Mouse (Mus musculus): ENCODE measurements around the gene Rpl9-ps1. TPM values are rescaled to one million over a fixed set of nuclear protein-coding genes. Genes with fewer than 3 reads are reported as not detected.

The Rpl9-ps1 gene
- polyA plus RNA-seq, 1 experiment from 2014 or later, result not detected

GRCm38 (mm10) chr11:83654606-83655005 is 9.2 kb upstream of the Rpl9-ps1 start:
- Histone ChIP-seq H3K9me3 (ENCODE audit: control insufficient read depth, low read length) (no peaks in the 10 kb centered on the region), H3K9ac (replicated peaks; ENCODE audit: low read depth, low read length) (no peak overlapping the region), H3K4me1 (ENCODE audit: control insufficient read depth, insufficient read depth, low read length) (no peaks in the 10 kb centered on the region), H3K27me3 (ENCODE audit: control insufficient read depth, insufficient read depth, low read length) (no peaks in the 10 kb centered on the region), H3K36me3 (ENCODE audit: control insufficient read depth, insufficient read depth, low read length) (no peaks in the 10 kb centered on the region), H3K27ac (ENCODE audit: low read depth, low read length) (no peak overlapping the region), H3K4me2 (ENCODE audit: low read depth, low read length) (no peak overlapping the region), H3K4me3 (ENCODE audit: low read depth, low read length) (no peak overlapping the region)
- no peak for ATAC-seq (ENCODE audit: low read depth)
- WGBS, result 94% methylated on average over 8 of the region's 8 CpGs

GRCm38 (mm10) chr11:83649305-83649841 is 4.0 kb upstream of the Rpl9-ps1 start, which contains the start of gene Ccl3:
Gene Ccl3, minus strand, starts transcription at chr11:83649355.
- Histone ChIP-seq H3K4me1 (ENCODE audit: control insufficient read depth, insufficient read depth, low read length) (no peaks in the 10 kb centered on the region), H3K36me3 (ENCODE audit: control insufficient read depth, insufficient read depth, low read length) (no peaks in the 10 kb centered on the region), H3K4me3 (ENCODE audit: low read depth, low read length) (no peak within 1 kb of the TSS), H3K9me3 (ENCODE audit: control insufficient read depth, low read length) (no peaks in the 10 kb centered on the region), H3K9ac (replicated peaks; ENCODE audit: low read depth, low read length) (no peak within 1 kb of the TSS), H3K27me3 (ENCODE audit: control insufficient read depth, insufficient read depth, low read length) (no peaks in the 10 kb centered on the region), H3K4me2 (ENCODE audit: low read depth, low read length) (no peak within 1 kb of the TSS), H3K27ac (ENCODE audit: low read depth, low read length) (no peak within 1 kb of the TSS)
- WGBS, result 84% methylated on average over 8 of the region's 8 CpGs
- no peak for ATAC-seq (ENCODE audit: low read depth)

DNA sequence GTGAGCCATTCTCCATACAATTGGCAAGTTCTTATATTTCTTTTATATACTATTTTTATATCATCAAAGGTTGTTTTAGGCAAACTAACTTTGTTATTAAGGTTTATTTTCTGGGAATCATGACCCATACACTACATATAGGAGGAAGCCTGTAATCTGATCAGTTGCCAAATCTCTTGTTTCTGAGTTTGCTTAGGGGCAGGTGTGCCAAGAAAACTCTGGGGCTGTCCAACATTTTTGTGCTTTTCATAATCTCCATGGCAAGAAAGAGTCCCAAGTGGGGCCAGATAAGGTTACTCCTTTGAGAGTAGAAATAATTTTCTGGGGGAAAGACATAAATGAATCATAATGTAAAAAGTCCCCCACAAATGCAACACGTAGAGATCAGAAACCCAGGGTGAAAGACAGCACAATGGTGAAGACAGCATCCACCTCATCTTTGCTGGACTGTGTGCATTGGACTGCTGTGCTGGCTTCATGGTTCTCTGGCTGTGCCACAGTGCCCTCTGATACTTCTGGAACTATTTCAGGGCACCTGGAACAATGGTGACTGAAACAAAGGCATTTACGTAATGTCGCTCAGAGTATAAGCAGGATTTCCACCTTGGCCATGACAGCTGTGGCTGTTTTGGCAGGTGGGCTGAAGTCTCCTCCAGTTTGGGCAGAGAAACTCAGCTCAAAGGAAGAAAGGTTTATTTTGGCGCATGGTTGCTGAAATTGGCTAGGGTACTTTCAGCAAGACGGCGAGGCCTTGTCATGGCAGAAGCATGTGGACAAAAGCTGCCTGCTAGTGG is 1.1 kb upstream of the Rpl9-ps1 start:
- no peaks in the 10 kb centered on the region for H3K9me3 ChIP-seq (ENCODE audit: control insufficient read depth, low read length)
- no peaks in the 10 kb centered on the region for H3K4me1 ChIP-seq (ENCODE audit: control insufficient read depth, insufficient read depth, low read length)
- 95% methylated on average over 6 of the region's 6 CpGs for WGBS
- no peak overlapping the region for H3K4me2 ChIP-seq (ENCODE audit: low read depth, low read length)
- H3K27me3 ChIP-seq (ENCODE audit: control insufficient read depth, insufficient read depth, low read length), result no peaks in the 10 kb centered on the region
- no peak overlapping the region for H3K9ac ChIP-seq (replicated peaks; ENCODE audit: low read depth, low read length)
- no peaks in the 10 kb centered on the region for H3K36me3 ChIP-seq (ENCODE audit: control insufficient read depth, insufficient read depth, low read length)
- H3K27ac ChIP-seq (ENCODE audit: low read depth, low read length), result no peak overlapping the region
- H3K4me3 ChIP-seq (ENCODE audit: low read depth, low read length), result no peak overlapping the region
- no peak for ATAC-seq (ENCODE audit: low read depth)

- 88% methylated on average over 2 of the region's 2 CpGs for WGBS
Observed at GRCm38 (mm10) chr11:83641216-83641615, 4.2 kb downstream of the Rpl9-ps1 start.

DNA sequence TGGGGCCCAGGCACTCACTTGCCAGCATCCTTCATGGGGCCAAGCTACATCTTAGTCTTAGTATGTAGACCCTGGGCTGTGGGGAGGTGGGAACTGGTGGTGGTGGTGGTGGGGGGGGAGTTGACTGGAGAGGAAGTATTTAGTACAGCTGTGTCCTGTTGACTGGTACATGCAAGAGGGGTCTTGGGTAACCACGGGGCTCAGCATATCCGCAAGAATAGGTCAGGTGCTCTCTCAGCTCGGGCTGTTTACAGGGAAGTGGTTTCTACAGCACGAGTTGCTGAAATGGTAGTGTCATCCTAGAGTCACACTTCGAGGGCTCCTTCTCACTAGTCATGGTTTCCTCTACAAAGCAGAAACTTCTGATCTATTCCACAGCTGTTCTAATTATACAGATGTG is 5.3 kb downstream of the Rpl9-ps1 start:
- 88% methylated on average over 5 of the region's 5 CpGs for WGBS

More at GRCm38 (mm10) chr11:83641216-83641615, 4.2 kb downstream of the Rpl9-ps1 start:
- Histone ChIP-seq H3K27me3 (ENCODE audit: control insufficient read depth, insufficient read depth, low read length) (no peaks in the 10 kb centered on the region), H3K4me3 (ENCODE audit: low read depth, low read length) (no peak overlapping the region), H3K9me3 (ENCODE audit: control insufficient read depth, low read length) (no peaks in the 10 kb centered on the region), H3K4me2 (ENCODE audit: low read depth, low read length) (no peak overlapping the region), H3K27ac (ENCODE audit: low read depth, low read length) (no peak overlapping the region), H3K36me3 (ENCODE audit: control insufficient read depth, insufficient read depth, low read length) (no peaks in the 10 kb centered on the region), H3K4me1 (ENCODE audit: control insufficient read depth, insufficient read depth, low read length) (no peaks in the 10 kb centered on the region), H3K9ac (replicated peaks; ENCODE audit: low read depth, low read length) (no peak overlapping the region)
- no peak for ATAC-seq (ENCODE audit: low read depth)

DNA sequence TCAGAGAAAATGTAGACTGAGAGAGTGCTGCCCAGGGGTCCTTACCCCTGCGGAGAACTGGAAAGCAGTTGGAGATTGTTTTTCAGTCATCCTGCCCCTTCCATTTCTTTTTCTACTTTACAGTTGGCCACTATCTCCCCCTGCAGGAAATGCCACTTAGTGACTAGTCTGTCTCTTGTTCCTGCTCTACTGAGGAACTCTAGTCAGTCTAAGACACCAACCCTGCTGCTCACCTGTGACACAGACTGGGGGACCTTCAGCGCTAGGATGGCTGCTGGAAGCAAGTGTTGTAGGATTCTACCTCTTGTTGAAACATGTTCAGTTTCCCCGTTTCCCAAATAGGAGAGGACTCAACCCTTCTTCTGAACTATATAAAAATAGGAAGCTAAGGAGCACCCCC is 5.9 kb downstream of the Rpl9-ps1 start:
- H3K27ac ChIP-seq (ENCODE audit: low read depth, low read length), result no peak overlapping the region
- ATAC-seq (ENCODE audit: low read depth), result no peak
- no peaks in the 10 kb centered on the region for H3K9me3 ChIP-seq (ENCODE audit: control insufficient read depth, low read length)
- no peaks in the 10 kb centered on the region for H3K36me3 ChIP-seq (ENCODE audit: control insufficient read depth, insufficient read depth, low read length)
- no peak overlapping the region for H3K4me2 ChIP-seq (ENCODE audit: low read depth, low read length)
- no peaks in the 10 kb centered on the region for H3K4me1 ChIP-seq (ENCODE audit: control insufficient read depth, insufficient read depth, low read length)
- 84% methylated on average over 3 of the region's 3 CpGs for WGBS
- no peaks in the 10 kb centered on the region for H3K27me3 ChIP-seq (ENCODE audit: control insufficient read depth, insufficient read depth, low read length)
- no peak overlapping the region for H3K9ac ChIP-seq (replicated peaks; ENCODE audit: low read depth, low read length)
- no peak overlapping the region for H3K4me3 ChIP-seq (ENCODE audit: low read depth, low read length)

More for the DNA sequence above, 5.3 kb downstream of the Rpl9-ps1 start:
- H3K4me3 ChIP-seq (ENCODE audit: low read depth, low read length), result no peak overlapping the region
- H3K9ac ChIP-seq (replicated peaks; ENCODE audit: low read depth, low read length), result no peak overlapping the region
- no peak overlapping the region for H3K4me2 ChIP-seq (ENCODE audit: low read depth, low read length)
- no peaks in the 10 kb centered on the region for H3K36me3 ChIP-seq (ENCODE audit: control insufficient read depth, insufficient read depth, low read length)
- no peak overlapping the region for H3K27ac ChIP-seq (ENCODE audit: low read depth, low read length)
- no peaks in the 10 kb centered on the region for H3K9me3 ChIP-seq (ENCODE audit: control insufficient read depth, low read length)
- H3K4me1 ChIP-seq (ENCODE audit: control insufficient read depth, insufficient read depth, low read length), result no peaks in the 10 kb centered on the region
- H3K27me3 ChIP-seq (ENCODE audit: control insufficient read depth, insufficient read depth, low read length), result no peaks in the 10 kb centered on the region
- no peak for ATAC-seq (ENCODE audit: low read depth)

DNA sequence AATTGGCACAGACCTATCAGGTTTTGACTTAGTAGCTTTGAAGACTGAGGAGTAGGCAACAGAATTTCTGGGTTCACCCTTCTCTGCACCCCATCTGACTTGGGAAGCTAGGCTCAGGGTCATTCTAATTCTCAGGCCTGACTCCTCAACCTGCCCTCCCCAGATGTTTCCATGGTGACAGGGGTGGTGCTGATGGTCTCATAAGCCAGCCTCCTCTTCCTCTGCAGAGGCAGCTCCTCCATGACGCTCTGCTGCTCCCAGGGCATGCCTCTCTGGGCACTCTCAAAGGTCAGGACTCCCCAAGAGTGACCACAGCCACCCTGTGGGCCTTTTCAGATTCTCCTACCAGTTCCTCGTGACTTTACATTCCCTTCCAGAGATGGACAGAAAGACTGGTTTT is 6.5 kb downstream of the Rpl9-ps1 start:
- Histone ChIP-seq H3K9me3 (ENCODE audit: control insufficient read depth, low read length) (no peaks in the 10 kb centered on the region), H3K4me2 (ENCODE audit: low read depth, low read length) (no peak overlapping the region)

GRCm38 (mm10) chr11:83636742-83637235 is 8.6 kb downstream of the Rpl9-ps1 start:
- Histone ChIP-seq H3K4me1 (ENCODE audit: control insufficient read depth, insufficient read depth, low read length) (no peaks in the 10 kb centered on the region), H3K9ac (replicated peaks; ENCODE audit: low read depth, low read length) (no peak overlapping the region), H3K27me3 (ENCODE audit: control insufficient read depth, insufficient read depth, low read length) (no peaks in the 10 kb centered on the region), H3K36me3 (ENCODE audit: control insufficient read depth, insufficient read depth, low read length) (no peaks in the 10 kb centered on the region), H3K9me3 (ENCODE audit: control insufficient read depth, low read length) (no peaks in the 10 kb centered on the region), H3K4me3 (ENCODE audit: low read depth, low read length) (no peak overlapping the region), H3K4me2 (ENCODE audit: low read depth, low read length) (no peak overlapping the region), H3K27ac (ENCODE audit: low read depth, low read length) (no peak overlapping the region)
- WGBS, result 77% methylated on average over 1 of the region's 1 CpGs
- ATAC-seq (ENCODE audit: low read depth), result no peak

More for the DNA sequence above, 6.5 kb downstream of the Rpl9-ps1 start:
- no peak overlapping the region for H3K27ac ChIP-seq (ENCODE audit: low read depth, low read length)
- no peaks in the 10 kb centered on the region for H3K27me3 ChIP-seq (ENCODE audit: control insufficient read depth, insufficient read depth, low read length)
- H3K4me1 ChIP-seq (ENCODE audit: control insufficient read depth, insufficient read depth, low read length), result no peaks in the 10 kb centered on the region
- H3K36me3 ChIP-seq (ENCODE audit: control insufficient read depth, insufficient read depth, low read length), result no peaks in the 10 kb centered on the region
- ATAC-seq (ENCODE audit: low read depth), result no peak
- WGBS, result 58% methylated on average over 2 of the region's 2 CpGs
- H3K4me3 ChIP-seq (ENCODE audit: low read depth, low read length), result no peak overlapping the region
- H3K9ac ChIP-seq (replicated peaks; ENCODE audit: low read depth, low read length), result no peak overlapping the region

DNA sequence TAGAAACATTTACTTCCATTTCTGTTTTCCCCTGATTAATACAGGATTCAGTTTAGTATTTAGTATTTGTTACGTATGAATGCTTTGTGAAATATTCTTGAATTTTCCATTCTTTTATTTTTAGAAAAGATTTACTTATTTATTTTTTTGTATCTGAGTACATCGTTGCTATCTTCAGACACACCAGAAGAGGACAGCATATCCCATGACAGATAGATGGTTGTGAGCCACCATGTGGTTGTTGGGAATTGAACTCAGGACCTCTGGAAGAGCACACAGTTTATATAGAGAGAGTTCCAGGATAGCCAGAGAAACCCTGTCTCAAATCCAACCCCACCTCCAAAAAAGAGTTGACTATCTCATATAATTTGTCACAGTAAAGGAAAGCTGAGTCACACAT is 10.5 kb downstream of the Rpl9-ps1 start:
- Histone ChIP-seq H3K9ac (replicated peaks; ENCODE audit: low read depth, low read length) (no peak overlapping the region), H3K9me3 (ENCODE audit: control insufficient read depth, low read length) (no peaks in the 10 kb centered on the region), H3K4me1 (ENCODE audit: control insufficient read depth, insufficient read depth, low read length) (no peaks in the 10 kb centered on the region), H3K4me2 (ENCODE audit: low read depth, low read length) (no peak overlapping the region), H3K4me3 (ENCODE audit: low read depth, low read length) (no peak overlapping the region), H3K27me3 (ENCODE audit: control insufficient read depth, insufficient read depth, low read length) (no peaks in the 10 kb centered on the region), H3K27ac (ENCODE audit: low read depth, low read length) (no peak overlapping the region), H3K36me3 (ENCODE audit: control insufficient read depth, insufficient read depth, low read length) (no peaks in the 10 kb centered on the region)
- WGBS, result 93% methylated on average over 2 of the region's 2 CpGs
- ATAC-seq (ENCODE audit: low read depth), result no peak

All from neural tube, embryonic 14.5 days (tissue).